Mouse (Mus musculus): Measurements from ENCODE around the gene Afap1l2.

- TF ChIP-seq TAL1 (IDR thresholded peaks at IDR 0.05; ENCODE audit: low read length) = no peak
- no peak for TF ChIP-seq GATA1 (IDR thresholded peaks at IDR 0.05; ENCODE audit: low read length)
These were observed 120.1 kb downstream of the Afap1l2 start for GRCm38 (mm10) chr19:56887879-56888278.
